Mouse (Mus musculus): Measurements from ENCODE around the gene Phf21a.

- TF ChIP-seq CTCF (IDR thresholded peaks at IDR 0.05; ENCODE audit: control insufficient read depth, insufficient read depth, low read length) (no peak), POLR2A (IDR thresholded peaks at IDR 0.05; ENCODE audit: borderline replicate concordance, control insufficient read depth, low read depth, low read length) (no peak)
Measured at GRCm38 (mm10) chr2:92198126-92198525, 105.2 kb downstream of the Phf21a start.

Data from bone marrow, adult 2 months (tissue).